Mouse (Mus musculus): ENCODE results near the gene Cad. TPM values are rescaled to one million over a fixed set of nuclear protein-coding genes. Genes with fewer than 3 reads are reported as not detected.

The Cad gene
- total and polyA plus RNA-seq, 2 experiments from 2014 or later, result 5.4 to 24.6 TPM

- Histone ChIP-seq H3K36me3 (replicated peaks; ENCODE audit: control insufficient read depth, insufficient read depth, low read length) (no peaks in the 10 kb centered on the region), H3K27me3 (ENCODE audit: control insufficient read depth, insufficient read depth, low read length) (peaks cover 76% of the 10 kb centered on the region), H3K9me3 (replicated peaks; ENCODE audit: control insufficient read depth, low read length) (no peaks in the 10 kb centered on the region), H3K27ac (ENCODE audit: low read depth) (no peak overlapping the region), H3K4me2 (ENCODE audit: low read depth, low read length) (peak overlapping the region; percentile 52), H3K9ac (replicated peaks; ENCODE audit: low read depth, low read length) (no peak overlapping the region), H3K4me3 (ENCODE audit: low read depth, low read length) (peak overlapping the region; percentile 44), H3K4me1 (ENCODE audit: control insufficient read depth, insufficient read depth) (peaks cover 22% of the 10 kb centered on the region; the same call in 1 of the 2 replicates)
- no peak for TF ChIP-seq CTCF (IDR thresholded peaks at IDR 0.05; ENCODE audit: low read depth)
- no peak for TF ChIP-seq EP300 (IDR thresholded peaks at IDR 0.05; ENCODE audit: low read depth)
- WGBS, result under 1% methylated on average over 59 of the region's 59 CpGs
- peak; percentile 80 for ATAC-seq (ENCODE audit: insufficient read depth, low read depth)
- peak; percentile 76 for DNase-seq (ENCODE audit: low spot score)
Measured at GRCm38 (mm10) chr5:31094799-31095691, 40.5 kb downstream of the Cad start.

- no peaks in the 10 kb centered on the region for H3K36me3 ChIP-seq (replicated peaks; ENCODE audit: control insufficient read depth, insufficient read depth, low read length)
- H3K27me3 ChIP-seq (ENCODE audit: control insufficient read depth, insufficient read depth, low read length), result peaks cover 67% of the 10 kb centered on the region
- no peak overlapping the region for H3K27ac ChIP-seq (ENCODE audit: low read depth)
- peaks cover 22% of the 10 kb centered on the region; the same call in 1 of the 2 replicates for H3K4me1 ChIP-seq (ENCODE audit: control insufficient read depth, insufficient read depth)
- no peak for ATAC-seq (ENCODE audit: insufficient read depth, low read depth)
- no peaks in the 10 kb centered on the region for H3K9me3 ChIP-seq (replicated peaks; ENCODE audit: control insufficient read depth, low read length)
- no peak overlapping the region for H3K9ac ChIP-seq (replicated peaks; ENCODE audit: low read depth, low read length)
- peak overlapping the region; percentile 44 for H3K4me3 ChIP-seq (ENCODE audit: low read depth, low read length)
- peak overlapping the region; percentile 52 for H3K4me2 ChIP-seq (ENCODE audit: low read depth, low read length)
- DNase-seq (ENCODE audit: low spot score), result no peak
- TF ChIP-seq CTCF (IDR thresholded peaks at IDR 0.05; ENCODE audit: low read depth) (no peak), EP300 (IDR thresholded peaks at IDR 0.05; ENCODE audit: low read depth) (no peak)
- 31% methylated on average over 11 of the region's 11 CpGs for WGBS
Measured at GRCm38 (mm10) chr5:31095711-31096480, 41.3 kb downstream of the Cad start.

- Histone ChIP-seq H3K27ac (ENCODE audit: low read depth) (no peak within 1 kb of the TSS), H3K4me2 (ENCODE audit: low read depth, low read length) (no peak within 1 kb of the TSS), H3K9me3 (replicated peaks; ENCODE audit: control insufficient read depth, low read length) (no peaks in the 10 kb centered on the region), H3K36me3 (replicated peaks; ENCODE audit: control insufficient read depth, insufficient read depth, low read length) (no peaks in the 10 kb centered on the region), H3K9ac (replicated peaks; ENCODE audit: low read depth, low read length) (no peak within 1 kb of the TSS), H3K4me3 (ENCODE audit: low read depth, low read length) (no peak within 1 kb of the TSS), H3K27me3 (ENCODE audit: control insufficient read depth, insufficient read depth, low read length) (no peaks in the 10 kb centered on the region), H3K4me1 (ENCODE audit: control insufficient read depth, insufficient read depth) (no peaks in the 10 kb centered on the region)
- DNase-seq (ENCODE audit: low spot score) (no peak), ATAC-seq (ENCODE audit: insufficient read depth, low read depth) (no peak)
- TF ChIP-seq CTCF (IDR thresholded peaks at IDR 0.05; ENCODE audit: low read depth) (no peak), EP300 (IDR thresholded peaks at IDR 0.05; ENCODE audit: low read depth) (no peak)
- 78% methylated on average over 9 of the region's 9 CpGs for WGBS
Measured at GRCm38 (mm10) chr5:31105814-31106335, 51.3 kb downstream of the Cad start, which contains the start of gene Dnajc5g. Gene Dnajc5g, plus strand, starts transcription at chr5:31106285.

- Histone ChIP-seq H3K27ac (ENCODE audit: low read depth) (no peak within 1 kb of the TSS), H3K9ac (replicated peaks; ENCODE audit: low read depth, low read length) (no peak within 1 kb of the TSS), H3K27me3 (ENCODE audit: control insufficient read depth, insufficient read depth, low read length) (no peaks in the 10 kb centered on the region), H3K4me3 (ENCODE audit: low read depth, low read length) (no peak within 1 kb of the TSS), H3K9me3 (replicated peaks; ENCODE audit: control insufficient read depth, low read length) (no peaks in the 10 kb centered on the region), H3K4me1 (ENCODE audit: control insufficient read depth, insufficient read depth) (no peaks in the 10 kb centered on the region), H3K36me3 (replicated peaks; ENCODE audit: control insufficient read depth, insufficient read depth, low read length) (no peaks in the 10 kb centered on the region), H3K4me2 (ENCODE audit: low read depth, low read length) (no peak within 1 kb of the TSS)
- no peak for ATAC-seq (ENCODE audit: insufficient read depth, low read depth)
- no peak for TF ChIP-seq CTCF (IDR thresholded peaks at IDR 0.05; ENCODE audit: low read depth)
- TF ChIP-seq EP300 (IDR thresholded peaks at IDR 0.05; ENCODE audit: low read depth), result no peak
- DNase-seq (ENCODE audit: low spot score), result no peak
- WGBS, result 88% methylated on average over 18 of the region's 18 CpGs
Measured at GRCm38 (mm10) chr5:31108000-31108490, 53.5 kb downstream of the Cad start, which contains the start of gene Slc30a3. Gene Slc30a3, minus strand, starts transcription at chr5:31108237.

- H3K9me3 ChIP-seq (replicated peaks; ENCODE audit: control insufficient read depth, low read length), result no peaks in the 10 kb centered on the region
- no peak overlapping the region for H3K4me2 ChIP-seq (ENCODE audit: low read depth, low read length)
- no peak overlapping the region for H3K4me3 ChIP-seq (ENCODE audit: low read depth, low read length)
- no peak for DNase-seq (ENCODE audit: low spot score)
- no peak overlapping the region for H3K9ac ChIP-seq (replicated peaks; ENCODE audit: low read depth, low read length)
- no peaks in the 10 kb centered on the region for H3K4me1 ChIP-seq (ENCODE audit: control insufficient read depth, insufficient read depth)
- TF ChIP-seq CTCF (IDR thresholded peaks at IDR 0.05; ENCODE audit: low read depth) (peak; percentile 55), EP300 (IDR thresholded peaks at IDR 0.05; ENCODE audit: low read depth) (no peak)
- 18% methylated on average over 7 of the region's 7 CpGs for WGBS
- H3K36me3 ChIP-seq (replicated peaks; ENCODE audit: control insufficient read depth, insufficient read depth, low read length), result no peaks in the 10 kb centered on the region
- H3K27ac ChIP-seq (ENCODE audit: low read depth), result no peak overlapping the region
- no peak for ATAC-seq (ENCODE audit: insufficient read depth, low read depth)
- H3K27me3 ChIP-seq (ENCODE audit: control insufficient read depth, insufficient read depth, low read length), result no peaks in the 10 kb centered on the region
Measured at GRCm38 (mm10) chr5:31110781-31111180, 56.2 kb downstream of the Cad start.

Data from heart, postnatal 0 days (tissue).